Mouse (Mus musculus): ENCODE data around the gene Rpl7a. TPM values are rescaled to one million over a fixed set of nuclear protein-coding genes. Genes with fewer than 3 reads are reported as not detected.
A peak's percentile ranks its signal among the peaks of the same experiment; 100 is the strongest.

Gene Rpl7a
- polyA plus RNA-seq, 1 experiment: not detected

DNA sequence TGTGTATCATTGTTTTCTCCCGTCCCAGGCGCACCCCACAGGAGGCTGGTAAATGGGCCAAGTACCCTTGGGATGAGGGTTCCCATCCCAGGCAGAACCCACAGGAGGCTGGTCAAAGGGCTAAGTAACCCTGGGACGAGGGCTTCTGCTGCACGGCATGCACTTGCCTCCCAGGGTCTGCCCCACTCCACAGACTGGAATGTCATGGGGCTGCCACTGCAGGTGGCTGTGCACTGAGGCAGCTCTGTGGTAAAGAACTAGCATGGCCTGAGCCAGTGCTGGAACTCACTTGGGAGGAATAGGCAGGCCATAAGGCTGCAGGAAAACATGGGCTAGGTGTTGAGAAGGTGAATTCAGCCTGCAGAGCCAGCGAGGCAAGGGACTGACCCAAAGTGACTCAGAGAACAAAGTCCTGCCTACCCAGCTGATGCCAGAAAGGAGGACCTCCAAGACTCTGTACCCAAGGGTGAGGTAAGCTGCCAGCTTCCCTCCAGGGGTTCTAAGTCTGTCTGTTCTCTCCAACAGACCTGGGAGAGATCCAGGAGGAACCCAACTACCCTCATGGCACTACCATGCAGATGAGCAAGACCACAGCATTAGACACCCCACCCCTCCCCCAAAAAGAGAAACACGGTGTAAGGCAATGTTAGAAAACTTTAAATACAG, 9.8 kb downstream of the Rpl7a start:
- WGBS: 79% methylated on average over 6 of the region's 6 CpGs
- no peak for TF ChIP-seq CTCF (IDR thresholded peaks at IDR 0.05; ENCODE audit: insufficient read depth, low read depth, low read length)
- no peak for TF ChIP-seq POLR2A (IDR thresholded peaks at IDR 0.05; ENCODE audit: insufficient read depth, low read depth, low read length)
- H3K27ac ChIP-seq (ENCODE audit: insufficient read depth, low read depth, low read length): no peak overlapping the region
- peaks cover 14% of the 10 kb centered on the region for H3K4me1 ChIP-seq (ENCODE audit: control insufficient read depth, insufficient read depth, low read length)
- no peak overlapping the region for H3K4me3 ChIP-seq (ENCODE audit: insufficient read depth, low read depth, low read length)

DNA sequence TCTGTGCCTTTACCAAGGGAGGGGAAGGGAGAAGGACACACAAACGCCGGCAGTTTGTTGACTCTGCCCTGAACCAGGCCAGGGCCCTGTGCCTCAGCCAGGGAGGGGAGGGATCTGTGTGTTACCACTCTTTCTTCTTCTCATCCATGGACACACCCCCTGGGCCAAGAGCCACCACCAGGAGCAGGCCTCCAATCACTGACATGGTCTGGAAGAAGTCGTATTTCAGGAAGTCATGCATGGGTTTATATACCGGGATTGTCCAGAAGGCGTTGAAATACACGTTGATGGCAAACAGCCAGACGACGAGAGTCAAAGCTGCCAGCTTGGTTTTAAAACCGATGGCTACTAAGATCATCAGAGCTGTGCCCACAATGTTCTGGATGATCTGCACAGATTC, 11.2 kb downstream of the Rpl7a start:
- Histone ChIP-seq H3K27ac (ENCODE audit: insufficient read depth, low read depth, low read length) (no peak overlapping the region), H3K4me1 (ENCODE audit: control insufficient read depth, insufficient read depth, low read length) (peaks cover 11% of the 10 kb centered on the region), H3K4me3 (ENCODE audit: insufficient read depth, low read depth, low read length) (no peak overlapping the region)
- 62% methylated on average over 9 of the region's 9 CpGs for WGBS
- TF ChIP-seq CTCF (IDR thresholded peaks at IDR 0.05; ENCODE audit: insufficient read depth, low read depth, low read length): no peak
- TF ChIP-seq POLR2A (IDR thresholded peaks at IDR 0.05; ENCODE audit: insufficient read depth, low read depth, low read length): no peak

DNA sequence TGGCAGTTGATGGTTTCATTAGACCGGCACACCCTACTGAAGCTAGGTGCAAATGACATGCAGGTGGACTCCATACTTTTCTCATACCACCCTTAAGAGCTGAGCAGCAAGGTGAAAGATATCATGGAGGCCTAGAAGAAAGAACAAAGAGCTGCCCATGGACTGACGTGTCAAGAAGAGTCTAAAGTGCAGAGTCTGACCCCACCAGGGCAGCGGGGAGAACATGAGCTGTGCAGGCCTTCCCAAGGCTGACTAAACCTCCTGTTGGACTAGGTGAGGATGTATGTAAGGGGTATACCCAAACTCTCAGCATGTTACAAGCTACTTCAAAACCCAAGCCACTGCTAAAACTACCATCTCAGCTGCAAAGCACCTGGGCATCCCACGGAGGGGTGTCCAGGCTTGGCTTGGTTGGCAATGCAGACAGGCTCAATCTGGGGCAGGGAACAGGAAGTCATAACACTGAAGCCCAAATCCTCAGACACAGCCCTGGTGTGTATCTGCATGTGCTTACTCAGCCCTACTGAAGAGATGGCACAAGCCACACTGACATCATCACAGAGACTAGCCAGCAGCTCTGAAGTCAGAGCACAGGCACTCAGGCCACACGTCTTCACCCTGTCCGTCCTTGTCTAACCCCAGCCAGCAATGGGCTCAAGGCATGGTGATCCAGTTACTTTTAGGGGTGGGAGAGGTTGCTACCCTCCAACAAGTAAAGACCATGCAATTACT, 17.3 kb downstream of the Rpl7a start:
- TF ChIP-seq POLR2A (IDR thresholded peaks at IDR 0.05; ENCODE audit: insufficient read depth, low read depth, low read length) (no peak), CTCF (IDR thresholded peaks at IDR 0.05; ENCODE audit: insufficient read depth, low read depth, low read length) (no peak)
- H3K4me1 ChIP-seq (ENCODE audit: control insufficient read depth, insufficient read depth, low read length): peaks cover 8% of the 10 kb centered on the region
- no peak overlapping the region for H3K4me3 ChIP-seq (ENCODE audit: insufficient read depth, low read depth, low read length)
- 93% methylated on average over 6 of the region's 6 CpGs for WGBS
- no peak overlapping the region for H3K27ac ChIP-seq (ENCODE audit: insufficient read depth, low read depth, low read length)

DNA sequence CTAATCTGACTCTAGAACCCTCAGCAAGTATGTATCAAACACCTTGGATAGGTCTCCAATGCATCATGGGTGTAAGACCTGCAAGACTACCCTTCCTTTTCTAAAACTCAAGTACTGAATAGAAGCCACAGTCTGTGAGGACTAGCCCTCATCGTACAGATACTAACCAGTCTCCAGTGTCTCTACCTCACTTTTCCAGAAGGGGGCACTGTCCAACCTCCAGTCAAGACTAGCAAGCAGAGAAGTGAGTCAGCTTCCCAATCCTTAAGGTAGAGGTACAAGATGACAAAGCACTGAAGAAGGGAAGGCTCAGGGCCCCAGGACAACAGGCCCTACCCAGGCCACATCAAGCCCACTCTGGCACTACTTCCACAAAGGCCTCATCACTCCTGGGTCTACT, 19.8 kb downstream of the Rpl7a start:
- no peak overlapping the region for H3K27ac ChIP-seq (ENCODE audit: insufficient read depth, low read depth, low read length)
- no peak overlapping the region for H3K4me3 ChIP-seq (ENCODE audit: insufficient read depth, low read depth, low read length)
- H3K4me1 ChIP-seq (ENCODE audit: control insufficient read depth, insufficient read depth, low read length): peaks cover 14% of the 10 kb centered on the region
- TF ChIP-seq POLR2A (IDR thresholded peaks at IDR 0.05; ENCODE audit: insufficient read depth, low read depth, low read length) (no peak), CTCF (IDR thresholded peaks at IDR 0.05; ENCODE audit: insufficient read depth, low read depth, low read length) (no peak)
- 6% methylated on average over 1 of the region's 1 CpGs for whole genome bisulfite sequencing

DNA sequence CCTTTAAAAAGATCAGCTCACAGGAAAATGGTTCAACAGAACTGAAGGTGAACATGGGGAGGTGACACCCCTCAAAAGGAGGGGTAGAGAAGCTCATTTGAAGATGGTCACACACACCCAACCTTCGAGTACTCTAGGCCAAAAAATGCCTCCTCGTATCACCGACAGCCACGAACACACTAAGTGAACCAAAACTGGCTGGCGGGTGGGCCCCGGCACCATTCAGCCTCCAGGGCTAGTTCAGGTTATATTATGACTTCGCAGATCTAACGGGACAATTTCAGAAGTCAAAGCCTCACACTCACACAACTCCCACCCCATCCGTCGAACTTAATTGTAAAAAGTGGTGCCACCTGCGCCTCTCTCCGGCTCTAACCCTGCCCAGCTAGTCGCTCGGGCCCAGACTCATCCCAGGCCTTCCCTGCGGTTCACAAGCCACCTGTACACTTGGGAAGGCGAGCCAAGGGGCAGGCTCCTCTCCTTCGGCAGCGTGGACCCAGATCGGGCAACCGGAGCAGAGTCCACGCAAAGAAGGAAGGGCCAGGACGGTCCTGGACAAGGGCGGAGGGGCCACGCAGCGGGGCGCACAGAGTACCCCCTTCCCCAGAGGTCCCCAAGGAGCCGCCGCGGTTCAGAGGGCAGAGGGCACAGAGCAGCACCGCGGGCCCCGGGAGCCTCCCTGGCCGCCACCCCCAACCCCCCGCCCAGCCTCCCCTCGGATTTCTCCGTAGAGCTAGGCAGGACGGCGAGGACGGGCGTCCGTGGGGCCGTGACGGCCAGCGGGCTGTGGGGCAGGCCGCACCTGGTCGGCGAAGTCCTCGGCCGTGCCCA, 22.1 kb downstream of the Rpl7a start:
- TF ChIP-seq CTCF (IDR thresholded peaks at IDR 0.05; ENCODE audit: insufficient read depth, low read depth, low read length): no peak
- TF ChIP-seq POLR2A (IDR thresholded peaks at IDR 0.05; ENCODE audit: insufficient read depth, low read depth, low read length): no peak
- peaks cover 14% of the 10 kb centered on the region for H3K4me1 ChIP-seq (ENCODE audit: control insufficient read depth, insufficient read depth, low read length)
- WGBS: under 1% methylated on average over 46 of the region's 49 CpGs
- H3K27ac ChIP-seq (ENCODE audit: insufficient read depth, low read depth, low read length): peak overlapping the region; percentile 67; the same call in 1 of the 2 replicates
- H3K4me3 ChIP-seq (ENCODE audit: insufficient read depth, low read depth, low read length): peak overlapping the region; percentile 100

DNA sequence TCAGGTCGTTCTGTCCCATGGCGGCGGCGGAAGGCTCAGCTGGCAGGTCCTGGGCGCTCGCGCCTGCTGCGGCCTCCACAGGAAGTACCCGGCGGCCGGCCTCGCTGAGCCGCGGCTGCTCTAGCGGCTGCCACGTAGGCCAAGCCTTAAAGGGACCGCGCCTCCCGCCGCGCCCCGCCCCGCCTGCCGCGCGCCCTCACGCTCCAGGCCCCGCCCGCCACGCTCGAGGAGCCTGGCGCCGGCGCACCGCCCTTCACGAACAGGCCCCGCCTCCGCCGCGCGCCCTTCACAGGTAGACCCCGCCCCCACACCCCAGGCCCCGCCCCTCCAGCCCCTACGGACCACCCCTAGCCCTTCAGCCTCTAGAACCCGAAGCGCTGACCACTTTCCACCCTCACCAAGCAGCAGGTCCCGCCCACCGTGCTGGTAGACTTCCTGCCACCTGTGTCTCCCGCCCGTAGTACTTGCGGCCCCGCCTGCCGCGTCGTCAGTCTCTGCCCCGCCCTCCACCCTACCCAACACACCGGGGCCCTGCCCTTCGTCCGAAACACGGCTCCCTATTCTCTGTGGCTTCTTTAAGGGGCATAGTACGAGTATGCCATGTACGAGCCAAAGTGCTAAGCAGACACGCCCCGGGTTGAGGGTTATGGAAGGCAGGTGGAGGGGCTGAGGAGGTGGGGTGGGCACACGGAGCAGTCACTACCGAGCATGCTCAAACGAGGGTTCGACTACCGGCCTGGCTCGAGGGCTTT, 22.9 kb downstream of the Rpl7a start, which contains the start of the genes Surf4 and Stkld1:
Surf4 (minus strand) TSS at position 625 of the 752 bp plus-strand sequence.
Stkld1 (plus strand) TSS at position 744 of the 752 bp plus-strand sequence.
- Histone ChIP-seq H3K4me3 (ENCODE audit: insufficient read depth, low read depth, low read length) (peak within 1 kb of the TSS; percentile 100), H3K27ac (ENCODE audit: insufficient read depth, low read depth, low read length) (peak within 1 kb of the TSS; percentile 67; the same call in 1 of the 2 replicates), H3K4me1 (ENCODE audit: control insufficient read depth, insufficient read depth, low read length) (peaks cover 14% of the 10 kb centered on the region)
- 1% methylated on average over 62 of the region's 70 CpGs for WGBS
- TF ChIP-seq POLR2A (IDR thresholded peaks at IDR 0.05; ENCODE audit: insufficient read depth, low read depth, low read length) (peak; percentile 57; the same call in 1 of the 2 replicates), CTCF (IDR thresholded peaks at IDR 0.05; ENCODE audit: insufficient read depth, low read depth, low read length) (no peak)

DNA sequence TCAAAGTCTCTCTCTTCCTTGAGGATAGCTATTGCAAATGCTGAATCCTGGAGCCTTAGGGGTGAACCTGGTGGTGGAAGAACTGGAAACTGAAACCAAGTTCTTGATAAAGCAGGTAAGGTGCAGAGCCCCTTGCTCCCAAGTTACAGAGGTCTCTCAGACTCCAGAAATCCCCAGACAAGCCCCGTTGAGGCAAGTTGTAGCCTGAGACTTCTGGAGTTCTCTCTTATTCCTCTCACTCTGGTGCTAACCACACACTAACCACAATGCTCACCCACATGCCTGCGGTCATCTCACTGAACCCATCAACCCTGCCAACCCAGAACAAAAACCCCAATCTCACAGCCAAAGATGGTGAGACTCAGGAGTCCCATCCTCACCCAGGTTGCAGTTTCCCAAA, 24.7 kb downstream of the Rpl7a start:
- Histone ChIP-seq H3K4me1 (ENCODE audit: control insufficient read depth, insufficient read depth, low read length) (peaks cover 11% of the 10 kb centered on the region), H3K27ac (ENCODE audit: insufficient read depth, low read depth, low read length) (no peak overlapping the region), H3K4me3 (ENCODE audit: insufficient read depth, low read depth, low read length) (no peak overlapping the region)
- 93% methylated on average over 2 of the region's 2 CpGs for WGBS
- no peak for TF ChIP-seq CTCF (IDR thresholded peaks at IDR 0.05; ENCODE audit: insufficient read depth, low read depth, low read length)
- TF ChIP-seq POLR2A (IDR thresholded peaks at IDR 0.05; ENCODE audit: insufficient read depth, low read depth, low read length): no peak

DNA sequence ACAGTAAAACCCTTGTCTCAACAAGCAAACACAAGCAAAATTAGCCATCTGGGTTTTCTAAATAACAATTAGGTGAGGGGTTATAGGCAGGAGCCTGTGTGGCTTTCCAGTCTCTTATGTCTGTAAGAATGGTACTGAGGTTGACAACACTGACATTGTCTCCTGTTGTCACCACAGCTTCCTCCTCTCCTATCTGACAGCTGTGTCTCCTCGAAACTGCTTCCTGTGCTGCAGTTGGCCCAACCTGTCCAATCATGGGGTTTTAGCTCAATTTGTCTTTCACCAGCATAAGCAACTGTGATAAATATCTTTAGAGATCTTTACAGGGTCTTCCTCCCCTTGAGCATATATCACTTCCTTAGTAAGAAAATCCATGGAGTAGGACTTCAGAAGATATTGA, 25.9 kb downstream of the Rpl7a start:
- H3K27ac ChIP-seq (ENCODE audit: insufficient read depth, low read depth, low read length): no peak overlapping the region
- 65% methylated on average over 1 of the region's 1 CpGs for WGBS
- no peak overlapping the region for H3K4me3 ChIP-seq (ENCODE audit: insufficient read depth, low read depth, low read length)
- TF ChIP-seq POLR2A (IDR thresholded peaks at IDR 0.05; ENCODE audit: insufficient read depth, low read depth, low read length): no peak
- no peak for TF ChIP-seq CTCF (IDR thresholded peaks at IDR 0.05; ENCODE audit: insufficient read depth, low read depth, low read length)
- H3K4me1 ChIP-seq (ENCODE audit: control insufficient read depth, insufficient read depth, low read length): peaks cover 11% of the 10 kb centered on the region

Data from olfactory bulb, adult 2 months (tissue).